In genomic region chr5:32996560-32996959, GRCm38 (mm10) we compare ENCODE assay signal across 26 mouse cellular contexts. TPM values are rescaled to one million over a fixed set of nuclear protein-coding genes. Genes with fewer than 3 reads are reported as not detected.
DNase-seq lines count a peak whose midpoint lies in the region; ATAC-seq lines count a peak whose summit lies in the region.
"Had no signal": no experiment of that assay in that cellular context is flagged by ENCODE, and none has a peak within 500 bp of the region (broad histone marks: within the 10 kb centered on the region; RNA-seq: fewer than 3 reads in every experiment).

No protein-coding gene starts in this region.

- WGBS in hindbrain, embryonic 13.5 days: 81% methylated on average over 1 of the region's 1 CpGs
- 79% methylated on average over 1 of the region's 1 CpGs for WGBS in hindbrain, embryonic 10.5 days
- 94% methylated on average over 1 of the region's 1 CpGs for WGBS in forebrain, embryonic 16.5 days
- 94% methylated on average over 1 of the region's 1 CpGs for WGBS in midbrain, embryonic 14.5 days

- no peak overlapping the region for H3K4me3 ChIP-seq in hindbrain, embryonic 13.5 days
- H3K4me3 ChIP-seq in hindbrain, embryonic 10.5 days: no peak overlapping the region
- H3K4me3 ChIP-seq in forebrain, embryonic 16.5 days (replicated peaks; ENCODE audit: low read length): no peak overlapping the region
- H3K4me3 ChIP-seq in midbrain, embryonic 14.5 days (replicated peaks; ENCODE audit: low read depth, low read length): no peak overlapping the region
- H3K4me3 ChIP-seq: heart, embryonic 12.5 days; kidney, embryonic 15.5 days; limb, embryonic 15.5 days; megakaryocyte, embryonic 14.5 days had no signal

- H3K4me1 ChIP-seq in hindbrain, embryonic 13.5 days (replicated peaks): peaks cover 14% of the 10 kb centered on the region
- H3K4me1 ChIP-seq in hindbrain, embryonic 10.5 days (replicated peaks): peaks cover 6% of the 10 kb centered on the region; the same call in 1 of the 2 replicates
- 0 out of 2 replicates have a peak, but pooled peaks cover 6% of the 10 kb centered on the region for H3K4me1 ChIP-seq in forebrain, embryonic 16.5 days (replicated peaks; ENCODE audit: control insufficient read depth, insufficient read depth, low read length)
- H3K4me1 ChIP-seq in midbrain, embryonic 14.5 days (ENCODE audit: control insufficient read depth, insufficient read depth, low read length): peaks cover 5% of the 10 kb centered on the region
- H3K4me1 ChIP-seq: kidney, embryonic 15.5 days; limb, embryonic 15.5 days had no signal

- 0 out of 2 replicates have a peak overlapping the region, but pooled peaks have one; percentile 24 for H3K9ac ChIP-seq in hindbrain, embryonic 13.5 days
- H3K9ac ChIP-seq in forebrain, embryonic 16.5 days (replicated peaks; ENCODE audit: low read depth, low read length): no peak overlapping the region
- H3K9ac ChIP-seq in midbrain, embryonic 14.5 days (replicated peaks; ENCODE audit: low read length): no peak overlapping the region
- H3K9ac ChIP-seq: heart, embryonic 12.5 days; kidney, embryonic 15.5 days; limb, embryonic 15.5 days; liver, embryonic 14.5 days; lung, embryonic 14.5 days had no signal

- 0 out of 2 replicates have a peak, but pooled peaks cover 5% of the 10 kb centered on the region for H3K27me3 ChIP-seq in hindbrain, embryonic 13.5 days
- H3K27me3 ChIP-seq in hindbrain, embryonic 10.5 days (ENCODE audit: insufficient read depth, poor library complexity, severe bottlenecking): no peaks in the 10 kb centered on the region
- no peaks in the 10 kb centered on the region for H3K27me3 ChIP-seq in forebrain, embryonic 16.5 days (replicated peaks; ENCODE audit: control insufficient read depth, insufficient read depth, low read length)
- H3K27me3 ChIP-seq in midbrain, embryonic 14.5 days (ENCODE audit: control insufficient read depth, insufficient read depth, low read length): no peaks in the 10 kb centered on the region
- H3K27me3 ChIP-seq: CH12.LX; kidney, embryonic 15.5 days; limb, embryonic 15.5 days had no signal

- H3K36me3 ChIP-seq in hindbrain, embryonic 13.5 days: no peaks in the 10 kb centered on the region
- no peaks in the 10 kb centered on the region for H3K36me3 ChIP-seq in hindbrain, embryonic 10.5 days
- no peaks in the 10 kb centered on the region for H3K36me3 ChIP-seq in forebrain, embryonic 16.5 days (ENCODE audit: control insufficient read depth, insufficient read depth)
- H3K36me3 ChIP-seq in midbrain, embryonic 14.5 days (ENCODE audit: control insufficient read depth, insufficient read depth, low read length): no peaks in the 10 kb centered on the region
- H3K36me3 ChIP-seq: G1E; heart, embryonic 12.5 days; kidney, embryonic 15.5 days; limb, embryonic 15.5 days had no signal

- no peak for DNase-seq in hindbrain, embryonic 10.5 days (ENCODE audit: low spot score)
- DNase-seq in MN1 (ENCODE audit: low spot score): peak; percentile 45
- DNase-seq in midbrain, embryonic 14.5 days: peak; percentile 50
- no peak for DNase-seq in gastrocnemius, postnatal 10 days
- DNase-seq in right cerebral cortex, adult 18-20 months: no peak
- no peak for DNase-seq in heart, adult 9 months (ENCODE audit: low spot score in 2 of 2)
- DNase-seq: adrenal gland, adult 2 months; B cell, adult 2 months; cerebellum, adult 11-12 months; cerebellum, postnatal 10 days; heart, postnatal 10 days; kidney, adult 11 months; kidney, postnatal 36 days; lung, embryonic 14.5 days; lung, postnatal 36 days; thymus, adult 2 months had no signal

- no peaks in the 10 kb centered on the region for H3K9me3 ChIP-seq in hindbrain, embryonic 13.5 days
- no peaks in the 10 kb centered on the region for H3K9me3 ChIP-seq in hindbrain, embryonic 10.5 days
- H3K9me3 ChIP-seq in forebrain, embryonic 16.5 days (ENCODE audit: control insufficient read depth, low read length): no peaks in the 10 kb centered on the region
- H3K9me3 ChIP-seq in midbrain, embryonic 14.5 days (ENCODE audit: control insufficient read depth, low read length): no peaks in the 10 kb centered on the region
- H3K9me3 ChIP-seq: G1E; heart, embryonic 12.5 days; kidney, embryonic 15.5 days; limb, embryonic 15.5 days; megakaryocyte, embryonic 14.5 days had no signal

- H3K27ac ChIP-seq in hindbrain, embryonic 13.5 days: peak overlapping the region; percentile 71
- H3K27ac ChIP-seq in hindbrain, embryonic 10.5 days: no peak overlapping the region
- no peak overlapping the region for H3K27ac ChIP-seq in forebrain, embryonic 16.5 days (ENCODE audit: low read length)
- peak overlapping the region; percentile 63 for H3K27ac ChIP-seq in midbrain, embryonic 14.5 days (replicated peaks; ENCODE audit: low read depth, low read length)
- H3K27ac ChIP-seq: kidney, embryonic 15.5 days; limb, embryonic 15.5 days; liver, embryonic 14.5 days; stomach, postnatal 0 days had no signal

- H3K4me2 ChIP-seq in hindbrain, embryonic 13.5 days: no peak overlapping the region
- H3K4me2 ChIP-seq in forebrain, embryonic 16.5 days (ENCODE audit: low read length): no peak overlapping the region
- no peak overlapping the region for H3K4me2 ChIP-seq in midbrain, embryonic 14.5 days (ENCODE audit: low read length)
- H3K4me2 ChIP-seq: heart, embryonic 12.5 days; kidney, embryonic 15.5 days; limb, embryonic 15.5 days; lung, embryonic 14.5 days had no signal

- ATAC-seq in hindbrain, embryonic 13.5 days (ENCODE audit: low FRiP score): peak; percentile 65
- ATAC-seq in forebrain, embryonic 16.5 days: peak; percentile 75
- ATAC-seq in midbrain, embryonic 14.5 days (ENCODE audit: low FRiP score, low TSS enrichment): no peak

RNA-seq across cellular contexts. Expression of gene Ywhah, which starts 22.1 kb away (rescaled TPM):
- 613 and 627 TPM in 2 replicates for polyA plus RNA-seq in hindbrain, embryonic 13.5 days (2015; fragmentation: Nextera tagmentation; extraction: Ambion mirVana)
- 430 and 455 TPM in 2 replicates for polyA plus RNA-seq in hindbrain, embryonic 10.5 days (2016; fragmentation: Nextera tagmentation; extraction: Ambion mirVana)
- polyA plus RNA-seq in forebrain, embryonic 16.5 days (2015; fragmentation: Nextera tagmentation; extraction: Ambion mirVana): 643 and 677 TPM in 2 replicates
- 643 and 661 TPM in 2 replicates for polyA plus RNA-seq in midbrain, embryonic 14.5 days (2014; fragmentation: Nextera tagmentation; extraction: Ambion mirVana)
- total RNA-seq in gastrocnemius, postnatal 10 days (2021): 100 to 1,000 TPM in 1 of 2 experiments, 10 to 100 TPM in 1; 82.0 to 106 TPM

Comparison
In these comparisons a context has a peak if more than half of its experiments do, and no peak if none do; other contexts are left out.
1. H3K27ac ChIP-seq: peak in hindbrain, embryonic 13.5 days (single experiment) and midbrain, embryonic 14.5 days (single experiment); none in hindbrain, embryonic 10.5 days (single experiment) and forebrain, embryonic 16.5 days (single experiment).
2. DNase-seq: peak in MN1 (single experiment) and midbrain, embryonic 14.5 days (single experiment); none in hindbrain, embryonic 10.5 days (single experiment), gastrocnemius, postnatal 10 days (single experiment), right cerebral cortex, adult 18-20 months (single experiment) and heart, adult 9 months (0 of 2).